Mouse (Mus musculus): Measurements from ENCODE around the gene Gabbr2. TPM values are rescaled to one million over a fixed set of nuclear protein-coding genes. Genes with fewer than 3 reads are reported as not detected.

Gabbr2 gene
- polyA plus RNA-seq, 1 experiment from 2014 or later = 0.04 TPM

- no peak overlapping the region for H3K9ac ChIP-seq (ENCODE audit: low read length)
- H3K4me1 ChIP-seq (replicated peaks; ENCODE audit: control insufficient read depth, insufficient read depth) = no peaks in the 10 kb centered on the region
- TF ChIP-seq EP300 (optimal IDR thresholded peaks at IDR 0.05) (no peak), CTCF (IDR thresholded peaks at IDR 0.05; ENCODE audit: low read depth) (no peak)
- ATAC-seq (ENCODE audit: low FRiP score, low TSS enrichment) (no peak), DNase-seq (ENCODE audit: low spot score) (no peak)
- WGBS = 64% methylated on average over 6 of the region's 6 CpGs
- H3K27ac ChIP-seq (replicated peaks) = no peak overlapping the region
- H3K27me3 ChIP-seq (ENCODE audit: control insufficient read depth, insufficient read depth, low read length) = no peaks in the 10 kb centered on the region
- no peaks in the 10 kb centered on the region for H3K36me3 ChIP-seq (ENCODE audit: control insufficient read depth, insufficient read depth, low read length)
- no peaks in the 10 kb centered on the region for H3K9me3 ChIP-seq (ENCODE audit: control insufficient read depth, low read length)
- H3K4me2 ChIP-seq (replicated peaks; ENCODE audit: low read depth) = no peak overlapping the region
- no peak overlapping the region for H3K4me3 ChIP-seq (ENCODE audit: low read depth, low read length)
Measured at GRCm38 (mm10) chr4:46844982-46845643, 146.6 kb downstream of the Gabbr2 start.

GRCm38 (mm10) chr4:46844567-46844966 is 147.1 kb downstream of the Gabbr2 start:
- Histone ChIP-seq H3K9me3 (ENCODE audit: control insufficient read depth, low read length) (no peaks in the 10 kb centered on the region), H3K36me3 (ENCODE audit: control insufficient read depth, insufficient read depth, low read length) (no peaks in the 10 kb centered on the region), H3K27ac (replicated peaks) (no peak overlapping the region), H3K4me2 (replicated peaks; ENCODE audit: low read depth) (no peak overlapping the region), H3K27me3 (ENCODE audit: control insufficient read depth, insufficient read depth, low read length) (no peaks in the 10 kb centered on the region), H3K9ac (ENCODE audit: low read length) (no peak overlapping the region), H3K4me1 (replicated peaks; ENCODE audit: control insufficient read depth, insufficient read depth) (no peaks in the 10 kb centered on the region), H3K4me3 (ENCODE audit: low read depth, low read length) (no peak overlapping the region)
- DNase-seq (ENCODE audit: low spot score) = no peak
- no peak for ATAC-seq (ENCODE audit: low FRiP score, low TSS enrichment)
- 83% methylated on average over 5 of the region's 5 CpGs for WGBS
- TF ChIP-seq EP300 (optimal IDR thresholded peaks at IDR 0.05) = no peak
- no peak for TF ChIP-seq CTCF (IDR thresholded peaks at IDR 0.05; ENCODE audit: low read depth)

DNA sequence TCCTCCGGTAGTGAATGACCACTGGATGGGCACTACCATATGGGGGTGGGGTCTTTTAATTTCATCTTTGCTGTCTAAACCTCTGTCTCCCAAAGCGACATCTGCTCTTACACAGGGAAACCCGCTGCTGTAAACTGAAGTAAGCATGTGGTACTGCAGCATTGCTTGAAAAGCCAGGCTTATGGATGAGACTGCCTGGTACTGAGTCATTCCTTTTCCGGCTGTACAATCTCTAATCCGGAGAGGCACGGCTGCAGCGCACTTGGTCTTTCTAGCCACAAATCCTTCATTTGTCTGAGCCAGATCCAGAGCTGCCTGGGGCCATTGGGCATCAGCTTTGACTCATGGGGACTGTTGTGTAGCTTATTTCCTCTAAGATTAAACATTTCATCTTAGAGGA is 149.1 kb downstream of the Gabbr2 start:
- ATAC-seq (ENCODE audit: low FRiP score, low TSS enrichment) (no peak), DNase-seq (ENCODE audit: low spot score) (no peak)
- no peaks in the 10 kb centered on the region for H3K27me3 ChIP-seq (ENCODE audit: control insufficient read depth, insufficient read depth, low read length)

DNA sequence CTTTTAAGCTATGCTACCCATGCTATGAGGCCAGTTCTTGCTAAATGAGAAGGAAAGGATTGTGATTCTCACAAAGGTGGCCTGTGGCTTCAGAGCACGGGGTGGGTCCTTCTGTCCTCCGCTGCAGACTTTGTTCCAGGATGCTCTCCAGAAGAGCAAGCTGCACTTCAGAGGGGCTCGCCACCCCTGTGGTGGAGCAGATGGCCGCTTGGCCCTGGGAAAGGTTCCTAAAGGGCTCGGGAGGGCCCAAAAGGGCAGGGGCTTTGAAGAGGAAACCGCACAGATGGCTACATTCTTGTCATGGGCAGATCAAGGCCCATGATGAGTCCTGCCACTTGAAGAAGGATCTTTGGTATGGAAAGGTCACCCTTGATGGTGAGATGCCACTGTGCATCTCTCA is 151.5 kb downstream of the Gabbr2 start:
- no peaks in the 10 kb centered on the region for H3K36me3 ChIP-seq (ENCODE audit: control insufficient read depth, insufficient read depth, low read length)
- no peaks in the 10 kb centered on the region for H3K4me1 ChIP-seq (replicated peaks; ENCODE audit: control insufficient read depth, insufficient read depth)
- ATAC-seq (ENCODE audit: low FRiP score, low TSS enrichment) (no peak), DNase-seq (ENCODE audit: low spot score) (no peak)
- H3K4me3 ChIP-seq (ENCODE audit: low read depth, low read length) = no peak overlapping the region
- H3K9me3 ChIP-seq (ENCODE audit: control insufficient read depth, low read length) = no peaks in the 10 kb centered on the region
- TF ChIP-seq EP300 (optimal IDR thresholded peaks at IDR 0.05) (no peak), CTCF (IDR thresholded peaks at IDR 0.05; ENCODE audit: low read depth) (no peak)
- H3K4me2 ChIP-seq (replicated peaks; ENCODE audit: low read depth) = no peak overlapping the region
- no peak overlapping the region for H3K9ac ChIP-seq (ENCODE audit: low read length)
- H3K27me3 ChIP-seq (ENCODE audit: control insufficient read depth, insufficient read depth, low read length) = no peaks in the 10 kb centered on the region
- H3K27ac ChIP-seq (replicated peaks) = no peak overlapping the region
- WGBS = 75% methylated on average over 6 of the region's 6 CpGs

More for the DNA sequence above, 149.1 kb downstream of the Gabbr2 start:
- TF ChIP-seq CTCF (IDR thresholded peaks at IDR 0.05; ENCODE audit: low read depth) = no peak
- TF ChIP-seq EP300 (optimal IDR thresholded peaks at IDR 0.05) = no peak
- Histone ChIP-seq H3K9me3 (ENCODE audit: control insufficient read depth, low read length) (no peaks in the 10 kb centered on the region), H3K9ac (ENCODE audit: low read length) (no peak overlapping the region), H3K27ac (replicated peaks) (no peak overlapping the region), H3K4me2 (replicated peaks; ENCODE audit: low read depth) (no peak overlapping the region), H3K4me3 (ENCODE audit: low read depth, low read length) (no peak overlapping the region), H3K4me1 (replicated peaks; ENCODE audit: control insufficient read depth, insufficient read depth) (no peaks in the 10 kb centered on the region), H3K36me3 (ENCODE audit: control insufficient read depth, insufficient read depth, low read length) (no peaks in the 10 kb centered on the region)
- 89% methylated on average over 7 of the region's 7 CpGs for WGBS

DNA sequence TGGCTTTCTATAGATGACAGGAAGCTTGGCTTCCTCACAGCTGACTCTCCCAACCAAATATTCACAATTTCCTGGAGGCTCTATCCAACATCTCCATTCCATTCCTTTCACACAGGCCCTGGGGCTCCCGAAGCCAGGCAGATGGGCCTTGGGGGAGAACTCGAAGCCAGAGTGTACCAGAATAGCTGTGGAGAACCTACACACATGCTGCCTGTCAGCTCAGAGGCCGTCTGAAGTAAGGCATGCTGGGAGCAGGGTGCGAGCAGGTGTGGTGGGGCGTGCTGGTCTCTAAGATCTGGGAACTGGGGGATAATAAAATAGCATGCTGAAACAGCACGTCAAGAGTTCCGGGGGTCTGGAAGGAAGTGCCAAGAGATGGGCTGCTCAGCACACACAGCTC is 154.3 kb downstream of the Gabbr2 start:
- Histone ChIP-seq H3K9ac (ENCODE audit: low read length) (no peak overlapping the region), H3K4me3 (ENCODE audit: low read depth, low read length) (no peak overlapping the region), H3K36me3 (ENCODE audit: control insufficient read depth, insufficient read depth, low read length) (no peaks in the 10 kb centered on the region), H3K9me3 (ENCODE audit: control insufficient read depth, low read length) (no peaks in the 10 kb centered on the region), H3K4me1 (replicated peaks; ENCODE audit: control insufficient read depth, insufficient read depth) (no peaks in the 10 kb centered on the region), H3K27ac (replicated peaks) (no peak overlapping the region), H3K27me3 (ENCODE audit: control insufficient read depth, insufficient read depth, low read length) (no peaks in the 10 kb centered on the region), H3K4me2 (replicated peaks; ENCODE audit: low read depth) (no peak overlapping the region)
- ATAC-seq (ENCODE audit: low FRiP score, low TSS enrichment) (no peak), DNase-seq (ENCODE audit: low spot score) (no peak)
- no peak for TF ChIP-seq CTCF (IDR thresholded peaks at IDR 0.05; ENCODE audit: low read depth)
- no peak for TF ChIP-seq EP300 (optimal IDR thresholded peaks at IDR 0.05)
- 72% methylated on average over 7 of the region's 7 CpGs for WGBS

GRCm38 (mm10) chr4:46836065-46836464 is 155.6 kb downstream of the Gabbr2 start:
- ATAC-seq (ENCODE audit: low FRiP score, low TSS enrichment) = no peak
- no peaks in the 10 kb centered on the region for H3K9me3 ChIP-seq (ENCODE audit: control insufficient read depth, low read length)
- TF ChIP-seq EP300 (optimal IDR thresholded peaks at IDR 0.05) (no peak), CTCF (IDR thresholded peaks at IDR 0.05; ENCODE audit: low read depth) (no peak)
- no peak overlapping the region for H3K4me2 ChIP-seq (replicated peaks; ENCODE audit: low read depth)
- H3K4me3 ChIP-seq (ENCODE audit: low read depth, low read length) = no peak overlapping the region
- WGBS = 73% methylated on average over 18 of the region's 18 CpGs
- no peaks in the 10 kb centered on the region for H3K27me3 ChIP-seq (ENCODE audit: control insufficient read depth, insufficient read depth, low read length)
- DNase-seq (ENCODE audit: low spot score) = no peak
- H3K4me1 ChIP-seq (replicated peaks; ENCODE audit: control insufficient read depth, insufficient read depth) = no peaks in the 10 kb centered on the region
- no peak overlapping the region for H3K9ac ChIP-seq (ENCODE audit: low read length)
- no peaks in the 10 kb centered on the region for H3K36me3 ChIP-seq (ENCODE audit: control insufficient read depth, insufficient read depth, low read length)
- no peak overlapping the region for H3K27ac ChIP-seq (replicated peaks)

Measured in stomach, postnatal 0 days (tissue).